Mouse (Mus musculus) layer of hippocampus, adult 18-20 months (tissue): ENCODE data around the gene Ripor3. TPM values are rescaled to one million over a fixed set of nuclear protein-coding genes. Genes with fewer than 3 reads are reported as not detected.
"Not testable (repeated sequence)": the region's sequence is repeated elsewhere in the genome, so short reads cannot be mapped to it uniquely, and the experiment has no call there.

Source experiments
- DNase-seq, 2 experiments: peaks; one replicate each; pipeline ENCODE4 v3.0.0; 2022; ENCODE audit warnings: low spot score in 2 of 2
- long read RNA-seq: library from polyadenylated mRNA; stranded (forward); transcript quantifications from one replicate; pipeline ENCODE4 v2.0.0, GENCODE M21; 2021
- total RNA-seq, 2 experiments: library from RNA; stranded (reverse); gene quantifications; 2 replicates each; pipeline ENCODE4 v1.2.3; 2021

The Ripor3 gene
- total RNA-seq: under 1 TPM in 1 of 2 experiments, not detected in 1; 0.52 TPM
- long read RNA-seq: 0 reads

DNA sequence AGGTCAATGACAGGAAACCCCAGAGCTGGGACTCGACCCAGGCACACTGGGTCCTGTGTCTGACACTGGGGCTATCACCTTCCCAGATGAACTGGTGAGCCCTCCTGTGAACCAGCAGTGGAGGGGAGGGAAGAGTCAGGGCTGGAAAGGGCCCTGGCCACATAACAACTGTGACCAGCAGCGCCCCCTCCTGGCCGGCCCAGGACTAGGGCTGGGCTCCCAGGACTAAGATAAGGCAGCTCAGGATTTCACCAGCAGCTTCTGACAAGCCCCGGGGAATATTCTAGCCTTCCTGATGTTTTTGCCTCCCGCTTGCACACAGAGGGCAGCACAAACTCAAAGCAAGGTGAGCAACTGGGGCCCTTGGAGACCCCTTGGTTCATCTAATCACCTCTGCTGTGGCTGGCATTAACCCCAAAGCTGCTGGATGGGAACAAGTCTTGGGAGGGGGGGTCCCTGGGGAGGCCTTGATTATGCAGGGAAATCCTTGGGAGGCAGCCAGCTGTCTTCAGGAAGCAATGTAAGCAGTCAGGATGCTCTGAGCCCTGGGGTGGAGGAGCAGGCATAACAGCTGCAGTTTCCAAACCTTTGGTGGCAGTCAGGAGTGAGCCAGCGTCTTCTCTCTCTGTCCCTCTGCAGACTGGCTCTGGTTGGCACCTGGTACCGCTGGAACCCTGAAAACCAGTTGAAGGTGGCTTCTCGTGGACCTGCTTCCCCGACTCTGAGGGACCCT, at the start of gene Ripor3:
TSS of gene Ripor3 (minus strand) at position 683 of the 733 bp plus-strand sequence.
- DNase-seq: peak in 1 of 2 experiments; percentile 52

DNA sequence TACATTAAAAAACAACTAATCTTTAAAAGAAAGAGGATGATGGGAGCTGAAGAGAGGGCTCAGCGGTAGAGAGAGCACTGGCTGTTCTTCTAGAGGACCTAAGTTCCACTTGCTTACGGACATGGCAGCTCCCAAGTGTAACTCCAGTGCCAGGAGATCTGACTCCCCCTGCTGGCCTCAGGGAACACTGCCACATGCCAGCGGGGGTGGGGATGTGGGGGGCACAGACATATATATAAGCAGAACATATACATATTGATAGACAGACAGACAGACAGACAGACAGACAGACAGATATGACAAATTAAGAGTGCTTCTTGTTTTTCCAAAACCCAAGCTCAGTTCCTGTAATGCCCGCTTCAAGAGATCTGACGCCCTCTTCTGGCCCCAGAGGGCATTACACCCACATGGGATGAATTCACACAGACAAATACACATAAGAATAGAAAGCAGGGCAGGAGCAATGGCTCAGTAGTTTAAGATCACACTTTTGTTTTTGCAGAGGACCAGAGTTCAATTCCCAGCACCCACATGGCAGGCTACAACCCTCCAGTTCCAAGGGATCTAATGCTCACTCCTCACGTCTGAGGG, 48.9 kb upstream of the Ripor3 start:
- no peak for DNase-seq

DNA sequence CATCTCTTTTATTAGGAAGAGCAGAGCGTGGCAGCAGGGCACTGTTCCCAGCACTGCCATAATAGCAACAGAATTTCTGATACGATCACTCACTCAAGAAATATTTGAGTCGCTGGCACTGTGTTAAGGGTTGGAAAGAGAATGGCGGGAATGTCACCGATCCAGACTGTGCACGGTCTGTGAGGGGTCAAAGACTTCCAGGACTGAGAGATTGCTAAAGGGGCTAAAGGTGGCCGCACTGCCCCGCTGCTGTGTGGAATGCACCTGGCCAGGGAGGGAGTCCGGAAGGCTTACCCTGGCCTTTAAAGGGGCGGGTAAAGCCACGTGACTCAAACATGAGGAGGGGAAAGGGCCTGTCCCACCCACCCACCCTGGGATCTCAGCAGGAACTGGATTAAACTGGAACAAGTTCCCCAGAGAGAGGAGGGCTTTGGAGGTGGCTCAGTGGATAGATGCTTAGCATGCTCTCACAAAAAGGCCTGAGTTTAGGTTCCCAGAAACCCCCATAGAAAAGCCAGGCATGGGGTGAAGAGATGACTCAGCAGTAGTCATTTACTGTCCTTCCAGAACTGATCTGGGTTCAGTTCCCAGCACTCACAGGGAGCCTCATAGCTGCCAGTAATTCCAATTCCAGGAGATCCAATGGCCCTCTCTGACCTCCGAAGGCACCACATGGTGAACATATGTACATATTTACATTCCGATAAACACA, 48.2 kb upstream of the Ripor3 start:
- no peak for DNase-seq

DNA sequence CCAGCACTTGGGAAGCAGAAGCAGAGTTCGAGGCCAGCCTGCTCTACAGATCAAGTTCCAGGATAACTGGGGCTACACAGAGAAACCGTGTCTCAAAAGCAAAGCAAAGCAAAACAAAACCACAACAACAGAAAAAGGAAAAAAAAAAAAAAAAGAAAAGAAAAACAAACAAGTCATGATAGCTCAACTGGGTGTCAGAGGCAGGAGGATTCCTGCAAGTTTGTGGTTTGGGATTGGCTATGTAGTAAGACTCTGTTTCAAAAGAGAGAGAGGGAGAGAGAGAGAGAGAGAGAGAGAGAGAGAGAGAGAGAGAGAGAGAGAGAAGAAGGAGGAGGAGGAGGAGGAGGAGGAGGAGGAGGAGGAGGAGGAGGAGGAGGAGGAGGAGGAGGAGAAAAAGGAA, 47.5 kb upstream of the Ripor3 start:
- DNase-seq: not testable (repeated sequence)

DNA sequence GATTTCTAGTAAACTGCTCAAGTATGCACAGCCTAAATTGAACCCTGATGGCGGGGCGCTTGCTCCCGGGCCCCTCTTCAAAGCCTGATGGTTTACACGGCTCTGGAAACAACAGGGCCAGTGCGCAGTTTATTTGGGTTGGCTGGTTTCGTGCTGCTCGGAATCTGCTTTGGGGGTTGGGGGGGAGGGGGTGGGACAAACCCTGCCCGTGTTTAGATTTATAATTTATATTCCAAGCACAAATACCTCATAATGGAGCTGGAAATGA, 46.2 kb upstream of the Ripor3 start:
- no peak for DNase-seq

DNA sequence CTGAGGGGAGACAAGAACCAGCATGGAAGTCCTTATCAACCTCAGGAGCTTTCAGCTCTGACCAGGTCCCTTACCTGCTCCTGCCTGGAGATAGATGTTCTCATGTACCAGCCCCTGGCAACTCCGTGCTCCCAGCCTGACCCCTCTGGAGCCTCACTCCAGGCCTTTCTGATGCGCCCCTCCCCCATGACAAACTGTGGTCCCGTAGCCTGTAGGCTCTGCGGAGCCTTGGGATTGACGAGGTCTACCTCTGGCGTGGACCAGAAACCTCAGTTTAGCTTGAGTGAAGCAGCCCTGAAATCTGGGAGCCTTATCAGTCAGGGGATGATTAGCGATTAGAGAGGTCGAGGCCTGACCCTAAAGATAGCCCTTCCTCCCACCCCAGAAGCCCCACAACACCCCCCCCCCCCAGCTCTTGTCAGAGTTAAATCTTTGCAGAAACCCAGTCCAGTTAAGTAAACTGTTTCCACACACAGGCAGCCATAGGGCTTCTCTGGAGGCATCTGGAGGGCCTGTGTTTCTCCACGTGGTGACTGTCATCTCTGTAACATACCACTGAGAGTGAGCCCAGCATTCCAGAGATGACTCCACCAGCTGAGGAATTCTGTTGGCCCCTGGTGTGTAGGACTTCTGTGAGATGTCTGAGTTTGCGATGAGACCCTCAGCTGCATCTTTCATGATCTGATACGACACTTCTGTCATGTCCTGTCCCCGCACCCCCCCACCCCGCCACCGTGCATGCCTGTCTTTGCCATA, 45.7 kb upstream of the Ripor3 start:
- no peak for DNase-seq

DNA sequence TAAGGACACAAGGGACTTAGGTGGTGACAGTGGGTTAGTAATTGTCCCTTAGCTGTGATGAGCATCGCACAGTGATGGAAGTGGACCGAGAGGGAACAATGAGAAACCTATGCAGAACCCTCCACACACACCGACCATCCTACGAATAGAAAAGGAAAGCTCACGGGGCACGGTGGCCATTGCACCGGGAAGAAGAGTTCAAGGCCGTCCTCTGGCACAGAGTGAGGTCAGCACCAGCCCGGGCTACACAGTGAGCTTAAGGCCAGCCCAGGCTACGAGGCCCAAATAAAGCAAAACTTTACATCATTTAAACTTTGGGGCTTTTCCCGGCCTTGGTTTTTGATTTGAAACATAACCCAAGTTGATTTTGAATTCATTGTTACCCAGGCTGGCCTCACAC, 43.7 kb upstream of the Ripor3 start:
- DNase-seq: no peak

DNA sequence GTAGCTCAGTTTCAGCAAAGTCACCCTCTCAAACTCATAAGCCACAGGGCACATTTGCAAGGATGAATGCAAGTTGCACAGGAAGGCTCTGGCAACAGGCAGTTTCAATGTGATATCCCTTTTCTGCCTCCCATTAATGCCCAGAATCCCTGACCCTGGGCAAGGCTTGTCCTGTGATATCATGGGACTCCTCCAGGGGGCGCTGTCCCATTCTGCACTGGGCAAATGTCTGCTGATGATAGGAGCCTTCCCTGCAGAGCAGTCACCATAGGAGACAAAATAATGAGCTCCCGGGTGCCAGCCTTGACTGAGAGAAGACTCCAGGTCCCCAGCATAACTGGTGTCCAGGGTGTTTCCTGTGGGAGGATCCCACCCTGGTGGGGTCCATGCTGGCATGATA, 42.3 kb upstream of the Ripor3 start:
- peak in 1 of 2 experiments; percentile 13 for DNase-seq

DNA sequence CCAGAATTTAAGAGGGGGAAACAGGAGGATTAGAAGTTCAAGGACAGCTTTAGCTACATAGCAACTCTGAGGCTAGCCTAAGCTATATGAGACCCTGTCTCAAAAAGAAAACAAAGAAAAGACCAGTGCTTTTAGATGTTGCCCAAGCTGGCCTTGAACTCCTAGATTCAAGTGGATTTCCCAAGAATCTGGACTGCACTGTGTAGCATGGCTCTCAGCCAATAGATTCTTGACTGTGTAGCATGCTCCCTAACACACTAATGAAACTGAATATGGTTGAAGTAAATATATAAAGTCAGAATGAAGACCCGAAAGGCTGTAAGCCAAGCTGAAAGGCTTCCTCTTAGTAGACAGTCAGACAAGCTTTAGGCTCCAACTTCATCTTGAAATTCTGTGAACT, 41.7 kb upstream of the Ripor3 start:
- DNase-seq: no peak

DNA sequence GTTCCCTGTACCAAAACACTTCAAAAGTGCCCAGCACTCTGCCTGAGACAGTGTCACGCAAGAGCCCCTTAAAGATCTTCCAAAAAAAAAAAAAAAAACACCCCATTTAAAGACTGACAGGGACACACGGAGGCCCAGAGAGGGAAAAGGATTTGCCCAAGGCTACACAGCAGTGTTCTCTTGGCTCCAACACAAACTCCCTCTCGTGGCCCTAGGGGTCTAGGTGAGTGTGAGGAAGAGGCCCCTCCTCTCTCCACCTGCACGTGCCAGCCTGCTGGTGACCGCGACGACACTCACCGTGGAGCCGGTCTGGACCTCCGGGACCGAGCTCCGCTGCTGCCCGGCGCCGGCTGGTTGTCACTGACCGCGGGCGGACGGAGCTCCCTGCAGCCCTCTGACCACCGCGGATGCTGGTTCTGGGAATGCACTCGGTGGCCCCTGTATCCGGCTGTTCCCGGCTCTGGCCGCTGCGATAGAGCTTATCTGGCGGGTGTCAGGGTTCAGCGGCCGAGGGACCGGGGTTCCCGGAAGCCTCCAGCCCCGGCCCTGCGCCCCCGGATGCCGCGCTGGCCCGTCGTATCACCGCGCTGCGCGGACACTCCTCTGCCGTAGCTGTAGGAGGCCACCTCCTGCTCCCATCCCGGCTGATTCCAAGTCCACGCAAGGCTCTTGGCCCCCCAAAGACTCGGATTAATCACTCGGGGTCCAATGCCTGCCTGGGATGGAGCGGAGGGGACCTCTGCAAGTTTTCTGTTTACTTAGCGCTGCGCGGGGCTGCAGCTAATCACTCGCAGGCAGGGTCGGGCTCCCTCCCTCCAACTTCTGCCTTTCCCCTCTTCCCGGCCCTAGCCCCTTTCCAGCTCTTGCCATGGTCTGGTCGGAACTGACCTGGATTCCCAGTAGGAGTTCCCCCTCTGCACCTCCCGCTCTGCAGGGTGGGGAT, 39.9 kb upstream of the Ripor3 start:
- no peak for DNase-seq

DNA sequence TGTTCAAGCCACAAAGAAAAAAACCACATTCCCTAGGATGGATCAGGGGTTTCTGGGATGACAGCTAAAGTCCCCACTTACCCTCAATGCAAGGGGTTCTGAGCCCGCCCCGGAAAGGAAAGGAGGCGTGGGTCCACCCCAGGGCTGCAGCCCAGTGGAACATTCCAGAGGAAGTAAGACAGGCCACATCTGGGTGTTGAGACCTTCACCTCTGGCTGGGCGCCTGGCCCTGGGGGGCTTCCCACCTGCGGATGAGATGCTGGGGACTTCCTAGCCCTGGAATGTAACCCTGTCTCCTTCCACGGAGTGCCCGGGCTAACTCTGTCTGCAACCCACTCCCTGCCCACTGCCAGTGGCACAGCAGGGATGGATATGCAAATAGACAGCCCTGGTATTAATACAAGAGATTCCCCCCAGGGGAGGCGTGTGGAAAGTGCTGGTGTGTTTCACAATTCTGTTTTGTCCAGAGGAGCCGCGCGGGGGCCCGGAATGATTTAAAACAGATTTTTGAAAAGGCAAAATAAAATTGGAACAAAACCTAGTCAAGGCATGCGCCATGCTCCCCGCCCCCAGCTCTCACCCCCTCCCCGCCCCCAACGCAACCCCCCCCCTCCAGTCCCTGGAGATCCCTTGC, 38.7 kb upstream of the Ripor3 start:
- DNase-seq: no peak

DNA sequence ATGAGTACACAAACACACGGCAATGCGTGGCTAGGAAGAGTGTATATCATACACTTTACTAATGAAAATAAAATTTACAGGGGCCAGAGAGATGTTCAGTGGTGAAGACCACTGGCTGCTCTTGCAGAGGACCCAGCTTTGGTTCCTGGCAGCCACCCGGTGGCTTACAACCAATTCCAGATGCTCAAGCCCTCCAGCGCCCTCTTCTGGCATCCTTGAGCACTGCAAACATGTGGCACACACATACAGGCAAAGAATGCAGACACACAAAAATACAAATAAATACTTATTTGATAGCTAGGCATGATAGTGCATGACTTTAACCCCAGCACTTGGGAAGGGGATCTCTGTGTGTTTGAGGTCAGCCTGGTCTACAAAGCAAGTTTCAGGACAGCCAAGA, 36.0 kb upstream of the Ripor3 start:
- DNase-seq: no peak

DNA sequence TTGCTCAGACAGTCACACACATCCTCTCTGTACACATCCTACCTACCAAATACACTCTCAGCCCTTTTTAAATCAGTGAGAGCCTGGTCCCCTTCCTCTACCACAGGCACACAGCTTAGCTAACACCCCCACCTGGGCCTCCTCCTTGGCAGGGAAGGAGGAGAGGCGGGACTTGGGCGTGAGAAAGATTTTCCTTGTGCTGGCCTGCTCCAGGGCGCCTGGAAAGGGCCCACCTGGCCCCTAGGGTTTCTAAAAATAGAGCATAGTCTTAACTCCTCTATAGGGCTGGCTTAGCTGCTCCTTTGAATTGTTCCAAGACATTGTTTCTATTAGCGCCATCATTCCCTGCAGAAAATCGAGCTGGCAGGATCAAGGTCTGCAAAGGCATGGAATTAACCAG, 35.4 kb upstream of the Ripor3 start:
- no peak for DNase-seq

DNA sequence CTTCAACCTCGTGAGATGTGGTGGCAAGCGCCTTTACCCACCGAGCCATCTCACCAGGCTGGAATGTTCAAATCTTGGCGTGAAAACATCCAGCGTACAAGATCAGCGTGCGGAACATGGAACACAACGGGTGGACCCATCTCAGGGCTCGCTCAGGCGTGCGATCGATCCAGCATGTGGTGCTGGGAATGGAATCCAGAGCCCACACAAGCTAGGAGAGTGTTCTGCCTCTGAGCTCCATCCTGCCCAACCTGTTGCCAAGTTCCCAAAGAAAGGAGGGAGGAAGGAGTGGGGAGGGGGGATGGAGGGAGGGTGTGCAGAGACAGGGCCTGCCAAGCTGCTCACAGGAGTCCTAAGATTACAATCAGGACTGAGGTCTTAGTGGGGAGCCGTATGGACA, 34.9 kb upstream of the Ripor3 start:
- DNase-seq: no peak

DNA sequence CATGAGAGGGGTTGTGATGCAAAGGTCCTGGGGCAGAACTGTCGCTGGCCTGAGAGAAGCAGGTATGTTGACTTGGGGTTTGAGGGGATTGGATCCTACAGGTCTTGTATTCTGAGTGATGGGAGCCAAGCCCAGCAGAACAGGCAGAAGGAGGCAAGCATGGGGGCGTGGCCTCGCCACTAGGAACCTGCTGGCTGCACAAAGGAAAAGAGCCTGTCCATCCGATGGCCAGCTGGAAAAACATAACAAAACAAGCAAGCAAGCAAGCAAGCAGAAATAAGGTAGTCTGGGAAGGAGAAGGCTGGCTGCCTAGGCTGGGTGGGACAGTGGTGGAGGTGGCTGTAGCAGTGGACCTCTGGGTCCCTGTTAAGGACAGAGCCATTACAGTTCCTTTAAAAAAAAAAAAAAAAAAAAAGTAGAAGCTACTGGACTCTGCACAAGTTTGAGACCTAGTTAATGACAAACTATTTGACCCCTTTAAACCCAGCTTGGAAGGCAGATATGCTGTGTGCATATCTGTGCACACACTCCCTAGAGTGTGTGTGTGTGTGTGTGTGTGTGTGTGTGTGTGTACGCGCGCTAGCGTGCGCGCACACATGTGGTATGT, 34.4 kb upstream of the Ripor3 start:
- DNase-seq: no peak

DNA sequence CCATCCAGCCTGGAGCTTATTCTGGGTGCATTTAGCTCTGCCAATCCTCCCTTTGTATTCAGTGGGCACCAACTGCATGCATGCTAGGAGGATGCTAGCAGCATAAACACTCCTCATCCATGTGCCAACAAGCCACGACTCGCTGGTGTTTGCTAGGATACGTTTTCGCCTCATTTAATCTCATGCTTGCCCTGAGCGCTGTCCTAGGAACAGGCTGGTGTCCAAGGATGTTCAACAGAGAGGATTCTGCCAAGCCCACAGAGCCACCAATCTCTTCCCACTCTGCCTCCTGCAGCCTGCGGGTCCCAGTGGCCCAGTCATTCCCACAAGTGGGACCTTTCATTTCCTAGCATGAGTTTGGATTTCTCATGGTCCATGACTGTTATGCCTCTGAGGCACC, 31.6 kb upstream of the Ripor3 start:
- no peak for DNase-seq

DNA sequence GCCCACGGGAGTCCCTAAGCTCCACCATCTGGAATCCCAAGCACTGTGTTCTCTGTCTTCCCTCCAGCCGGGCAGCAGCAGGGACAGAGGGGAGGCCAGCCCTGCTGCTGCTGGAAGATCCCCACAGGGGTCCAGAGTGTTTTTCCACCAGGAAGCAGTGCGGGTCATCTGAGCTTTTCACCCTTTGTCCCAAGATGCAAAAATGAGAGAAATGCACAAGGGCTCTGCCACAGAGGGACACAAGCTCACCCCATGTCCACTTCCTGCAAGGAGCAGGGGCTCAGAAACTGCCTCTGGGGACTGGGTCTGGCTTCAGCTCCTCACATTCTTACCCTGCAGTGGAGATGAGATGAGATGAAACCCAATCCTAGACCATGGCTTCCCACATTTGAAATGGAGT, 30.3 kb upstream of the Ripor3 start:
- no peak for DNase-seq

DNA sequence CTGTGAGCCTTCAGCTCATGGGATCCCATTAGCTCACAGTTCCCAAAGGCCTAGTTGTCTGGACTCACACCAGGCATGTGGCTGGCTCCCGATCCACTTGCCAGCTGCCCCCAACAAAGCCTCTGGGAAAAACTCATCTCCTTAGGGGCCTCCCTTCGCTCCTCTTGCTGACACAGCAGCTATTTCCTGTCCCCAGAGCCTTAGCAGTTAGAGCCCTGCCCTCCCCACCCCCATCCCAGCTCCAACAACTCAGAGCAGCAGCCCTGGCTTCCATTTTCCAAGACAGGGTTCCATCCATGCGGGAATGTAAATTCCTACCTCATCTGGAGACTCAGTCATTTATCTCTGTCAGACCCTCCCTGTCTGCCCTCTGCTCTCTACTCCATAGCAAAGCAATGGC, 26.6 kb upstream of the Ripor3 start:
- DNase-seq: no peak

DNA sequence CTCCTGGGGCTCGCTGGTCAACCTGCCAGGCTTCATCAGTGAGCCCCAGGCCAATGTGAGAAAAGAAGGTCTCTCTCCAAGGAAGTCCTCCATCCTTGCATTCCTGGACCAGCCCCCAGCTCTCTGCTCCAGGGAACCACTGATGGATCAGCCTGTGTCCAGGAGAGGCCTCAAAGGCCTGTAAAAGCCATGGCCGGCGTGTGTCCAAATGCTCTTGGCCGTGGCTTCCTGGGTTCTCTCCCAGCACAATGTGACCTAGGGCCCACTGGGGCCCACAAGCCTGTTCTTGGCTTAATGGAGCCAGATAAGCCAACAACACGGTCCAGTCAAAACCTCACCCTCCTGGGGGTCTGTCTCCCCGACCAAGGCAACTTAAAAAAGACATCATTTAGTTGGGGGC, 25.5 kb upstream of the Ripor3 start:
- DNase-seq: no peak

DNA sequence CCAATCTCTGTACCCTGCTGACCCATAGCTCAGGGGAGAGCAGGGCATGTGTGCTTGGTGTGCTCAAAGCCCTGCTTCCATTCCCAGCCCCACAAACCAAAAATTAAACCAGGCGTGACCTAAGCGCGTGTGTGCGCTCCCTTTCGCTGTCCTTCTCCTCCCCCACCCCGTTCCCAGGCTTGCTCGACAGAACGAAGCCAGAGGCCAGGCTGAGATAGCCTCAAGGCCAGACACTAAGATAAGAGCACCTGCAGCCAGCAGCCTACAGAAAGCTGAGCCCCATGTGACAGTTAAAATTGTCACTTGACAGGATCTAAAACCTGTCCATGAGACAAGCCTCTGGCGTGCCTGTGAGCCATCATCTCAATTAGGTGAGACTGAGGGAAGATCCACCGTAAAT, 23.5 kb upstream of the Ripor3 start:
- no peak for DNase-seq
